Mouse (Mus musculus): Measurements from ENCODE around the gene Mpst. TPM values are rescaled to one million over a fixed set of nuclear protein-coding genes. Genes with fewer than 3 reads are reported as not detected.

The Mpst gene
- polyA plus RNA-seq, 1 experiment, result 97.7 TPM

GRCm38 (mm10) chr15:78449694-78450418 lies 43.6 kb downstream of the Mpst start:
- H3K36me3 ChIP-seq (ENCODE audit: control insufficient read depth, insufficient read depth, low read length), result no peaks in the 10 kb centered on the region
- no peak overlapping the region for H3K4me3 ChIP-seq (ENCODE audit: extremely low read depth, insufficient read depth, insufficient read length)
- WGBS, result 13% methylated on average over 7 of the region's 7 CpGs
- H3K27me3 ChIP-seq (ENCODE audit: control insufficient read depth, insufficient read depth, low read length), result no peaks in the 10 kb centered on the region
- TF ChIP-seq POLR2A (IDR thresholded peaks at IDR 0.05; ENCODE audit: low read depth, low read length) (no peak), CTCF (IDR thresholded peaks at IDR 0.05; ENCODE audit: extremely low read depth, insufficient read depth, insufficient read length, insufficient replicate concordance) (no peak)
- H3K27ac ChIP-seq (ENCODE audit: insufficient read depth, low read length), result peak overlapping the region; percentile 9; the same call in 1 of the 2 replicates
- DNase-seq (ENCODE audit: low read depth in 1 of 2, low spot score in 2 of 2), result peak; percentile 27 to 60
- no peaks in the 10 kb centered on the region; the same call in 1 of the 2 replicates for H3K4me1 ChIP-seq (ENCODE audit: control insufficient read depth, insufficient read depth, insufficient read length)

- 75% methylated on average over 6 of the region's 6 CpGs for WGBS
- no peaks in the 10 kb centered on the region; the same call in 1 of the 2 replicates for H3K4me1 ChIP-seq (ENCODE audit: control insufficient read depth, insufficient read depth, insufficient read length)
- H3K27ac ChIP-seq (ENCODE audit: insufficient read depth, low read length), result no peak overlapping the region
- no peak for DNase-seq (ENCODE audit: low read depth in 1 of 2, low spot score in 2 of 2)
- no peaks in the 10 kb centered on the region for H3K27me3 ChIP-seq (ENCODE audit: control insufficient read depth, insufficient read depth, low read length)
- TF ChIP-seq CTCF (IDR thresholded peaks at IDR 0.05; ENCODE audit: extremely low read depth, insufficient read depth, insufficient read length, insufficient replicate concordance) (no peak), POLR2A (IDR thresholded peaks at IDR 0.05; ENCODE audit: low read depth, low read length) (no peak)
- H3K36me3 ChIP-seq (ENCODE audit: control insufficient read depth, insufficient read depth, low read length), result no peaks in the 10 kb centered on the region
- H3K4me3 ChIP-seq (ENCODE audit: extremely low read depth, insufficient read depth, insufficient read length), result no peak overlapping the region
Measured at GRCm38 (mm10) chr15:78450419-78450768, 44.2 kb downstream of the Mpst start.

- no peaks in the 10 kb centered on the region for H3K36me3 ChIP-seq (ENCODE audit: control insufficient read depth, insufficient read depth, low read length)
- no peak for DNase-seq (ENCODE audit: low read depth in 1 of 2, low spot score in 2 of 2)
- WGBS, result 50% methylated on average over 2 of the region's 2 CpGs
Measured at GRCm38 (mm10) chr15:78451201-78451600, 45.0 kb downstream of the Mpst start.

GRCm38 (mm10) chr15:78452929-78453328 lies 46.7 kb downstream of the Mpst start:
- Histone ChIP-seq H3K36me3 (ENCODE audit: control insufficient read depth, insufficient read depth, low read length) (no peaks in the 10 kb centered on the region), H3K4me1 (ENCODE audit: control insufficient read depth, insufficient read depth, insufficient read length) (no peaks in the 10 kb centered on the region; the same call in 1 of the 2 replicates), H3K4me3 (ENCODE audit: extremely low read depth, insufficient read depth, insufficient read length) (no peak overlapping the region), H3K27me3 (ENCODE audit: control insufficient read depth, insufficient read depth, low read length) (no peaks in the 10 kb centered on the region), H3K27ac (ENCODE audit: insufficient read depth, low read length) (no peak overlapping the region)
- DNase-seq (ENCODE audit: low read depth in 1 of 2, low spot score in 2 of 2), result no peak
- WGBS, result 79% methylated on average over 3 of the region's 3 CpGs
- TF ChIP-seq POLR2A (IDR thresholded peaks at IDR 0.05; ENCODE audit: low read depth, low read length) (no peak), CTCF (IDR thresholded peaks at IDR 0.05; ENCODE audit: extremely low read depth, insufficient read depth, insufficient read length, insufficient replicate concordance) (no peak)

More at GRCm38 (mm10) chr15:78451201-78451600, 45.0 kb downstream of the Mpst start:
- TF ChIP-seq CTCF (IDR thresholded peaks at IDR 0.05; ENCODE audit: extremely low read depth, insufficient read depth, insufficient read length, insufficient replicate concordance) (no peak), POLR2A (IDR thresholded peaks at IDR 0.05; ENCODE audit: low read depth, low read length) (no peak)
- Histone ChIP-seq H3K27me3 (ENCODE audit: control insufficient read depth, insufficient read depth, low read length) (no peaks in the 10 kb centered on the region), H3K4me1 (ENCODE audit: control insufficient read depth, insufficient read depth, insufficient read length) (no peaks in the 10 kb centered on the region; the same call in 1 of the 2 replicates), H3K4me3 (ENCODE audit: extremely low read depth, insufficient read depth, insufficient read length) (no peak overlapping the region), H3K27ac (ENCODE audit: insufficient read depth, low read length) (no peak overlapping the region)

- WGBS, result 69% methylated on average over 4 of the region's 4 CpGs
- Histone ChIP-seq H3K4me1 (ENCODE audit: control insufficient read depth, insufficient read depth, insufficient read length) (no peaks in the 10 kb centered on the region), H3K27ac (ENCODE audit: insufficient read depth, low read length) (no peak overlapping the region), H3K27me3 (ENCODE audit: control insufficient read depth, insufficient read depth, low read length) (no peaks in the 10 kb centered on the region), H3K4me3 (ENCODE audit: extremely low read depth, insufficient read depth, insufficient read length) (no peak overlapping the region), H3K36me3 (ENCODE audit: control insufficient read depth, insufficient read depth, low read length) (no peaks in the 10 kb centered on the region)
- DNase-seq (ENCODE audit: low read depth in 1 of 2, low spot score in 2 of 2), result no peak
- no peak for TF ChIP-seq POLR2A (IDR thresholded peaks at IDR 0.05; ENCODE audit: low read depth, low read length)
- TF ChIP-seq CTCF (IDR thresholded peaks at IDR 0.05; ENCODE audit: extremely low read depth, insufficient read depth, insufficient read length, insufficient replicate concordance), result no peak
Measured at GRCm38 (mm10) chr15:78455168-78455567, 49.0 kb downstream of the Mpst start.

- Histone ChIP-seq H3K27ac (ENCODE audit: insufficient read depth, low read length) (no peak overlapping the region), H3K27me3 (ENCODE audit: control insufficient read depth, insufficient read depth, low read length) (no peaks in the 10 kb centered on the region), H3K4me1 (ENCODE audit: control insufficient read depth, insufficient read depth, insufficient read length) (no peaks in the 10 kb centered on the region), H3K4me3 (ENCODE audit: extremely low read depth, insufficient read depth, insufficient read length) (no peak overlapping the region), H3K36me3 (ENCODE audit: control insufficient read depth, insufficient read depth, low read length) (no peaks in the 10 kb centered on the region)
- no peak for DNase-seq (ENCODE audit: low read depth in 1 of 2, low spot score in 2 of 2)
- WGBS, result 87% methylated on average over 7 of the region's 7 CpGs
- TF ChIP-seq POLR2A (IDR thresholded peaks at IDR 0.05; ENCODE audit: low read depth, low read length), result no peak
- TF ChIP-seq CTCF (IDR thresholded peaks at IDR 0.05; ENCODE audit: extremely low read depth, insufficient read depth, insufficient read length, insufficient replicate concordance), result no peak
Measured at GRCm38 (mm10) chr15:78456051-78456450, 49.8 kb downstream of the Mpst start.

GRCm38 (mm10) chr15:78457193-78457592 lies 51.0 kb downstream of the Mpst start:
- H3K4me3 ChIP-seq (ENCODE audit: extremely low read depth, insufficient read depth, insufficient read length), result no peak overlapping the region
- no peaks in the 10 kb centered on the region for H3K27me3 ChIP-seq (ENCODE audit: control insufficient read depth, insufficient read depth, low read length)
- no peak overlapping the region for H3K27ac ChIP-seq (ENCODE audit: insufficient read depth, low read length)
- DNase-seq (ENCODE audit: low read depth in 1 of 2, low spot score in 2 of 2), result no peak
- no peaks in the 10 kb centered on the region for H3K4me1 ChIP-seq (ENCODE audit: control insufficient read depth, insufficient read depth, insufficient read length)
- TF ChIP-seq POLR2A (IDR thresholded peaks at IDR 0.05; ENCODE audit: low read depth, low read length), result no peak
- TF ChIP-seq CTCF (IDR thresholded peaks at IDR 0.05; ENCODE audit: extremely low read depth, insufficient read depth, insufficient read length, insufficient replicate concordance), result no peak
- no peaks in the 10 kb centered on the region for H3K36me3 ChIP-seq (ENCODE audit: control insufficient read depth, insufficient read depth, low read length)
- 71% methylated on average over 10 of the region's 10 CpGs for WGBS

All from spleen, adult 2 months (tissue).